Mouse (Mus musculus) embryonic fibroblast, embryonic 13.5 days (primary cell): ENCODE data around the gene Car5a.

ENCODE experiments used
- CTCF ChIP-seq: IDR thresholded peaks from 2 replicates; pipeline ENCODE4 v1.5.1; 2011; ENCODE audit warnings: mild to moderate bottlenecking, control low read depth, low read length, moderate library complexity, borderline replicate concordance; ENCODE audit not compliant: insufficient read depth
- POLR2A ChIP-seq: IDR thresholded peaks from 2 replicates; pipeline ENCODE4 v1.6.1; 2011; ENCODE audit warnings: low read depth, mild to moderate bottlenecking, control low read depth, low read length, moderate library complexity

- TF ChIP-seq CTCF (no peak), POLR2A (no peak)
Observed at GRCm38 (mm10) chr8:121887547-121887946, 57.2 kb downstream of the Car5a start.
